Mouse (Mus musculus): ENCODE data around the gene Racgap1.

DNA sequence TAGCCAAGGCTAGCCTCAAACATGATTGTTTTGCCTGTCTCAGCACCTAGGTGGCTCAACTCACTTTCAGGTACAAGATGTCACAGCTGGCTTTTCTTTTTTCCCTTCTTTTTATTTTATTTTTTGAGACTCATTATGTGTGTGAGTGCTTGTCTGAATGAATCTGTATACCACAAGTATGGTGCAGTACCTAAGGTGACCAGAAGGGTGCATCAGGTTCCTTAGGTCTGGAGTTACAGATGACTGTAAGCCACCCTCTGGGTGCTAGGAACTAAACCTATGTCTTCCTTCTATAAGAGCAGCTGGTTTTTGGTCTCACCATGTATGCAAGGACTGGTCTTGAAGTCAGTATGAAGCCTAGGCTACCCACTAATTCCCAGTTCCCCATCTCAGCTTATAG is 19.8 kb downstream of the Racgap1 start:
- TF ChIP-seq CTCF (IDR thresholded peaks at IDR 0.05), result peak; percentile 49
- no peak for TF ChIP-seq POLR2A (IDR thresholded peaks at IDR 0.05; ENCODE audit: insufficient read depth, low read depth, low read length)
- no peak for TF ChIP-seq EP300 (IDR thresholded peaks at IDR 0.05; ENCODE audit: insufficient read depth, low read depth, low read length)

Measured in heart, adult 2 months (tissue).